Mouse (Mus musculus): Measurements from ENCODE around the gene B230118H07Rik.

Gene B230118H07Rik

DNA sequence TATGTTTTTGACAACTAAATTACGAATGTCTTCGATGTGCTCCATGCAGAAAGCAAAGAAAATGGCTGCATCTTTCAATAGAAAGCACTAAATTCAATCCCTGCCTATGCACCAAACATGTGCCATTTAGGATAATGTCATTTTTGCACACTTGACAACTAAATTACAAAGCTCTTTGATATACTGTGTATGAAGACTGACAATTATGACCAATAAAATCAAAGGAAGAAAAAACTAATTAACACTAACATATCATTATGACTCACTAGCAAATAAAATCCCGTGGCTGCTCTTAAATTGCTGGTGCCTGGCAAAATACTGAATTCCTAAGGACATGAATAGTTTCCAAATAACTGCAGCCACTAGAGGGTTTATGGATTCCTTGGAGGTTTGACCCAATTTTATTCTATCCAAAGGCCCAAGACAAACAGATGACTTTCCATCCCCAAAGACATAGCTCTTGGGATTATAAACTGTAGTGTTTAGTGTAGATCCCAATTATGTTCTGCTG is 9.4 kb downstream of the B230118H07Rik start:
- CTCF ChIA-PET: no interaction called here

DNA sequence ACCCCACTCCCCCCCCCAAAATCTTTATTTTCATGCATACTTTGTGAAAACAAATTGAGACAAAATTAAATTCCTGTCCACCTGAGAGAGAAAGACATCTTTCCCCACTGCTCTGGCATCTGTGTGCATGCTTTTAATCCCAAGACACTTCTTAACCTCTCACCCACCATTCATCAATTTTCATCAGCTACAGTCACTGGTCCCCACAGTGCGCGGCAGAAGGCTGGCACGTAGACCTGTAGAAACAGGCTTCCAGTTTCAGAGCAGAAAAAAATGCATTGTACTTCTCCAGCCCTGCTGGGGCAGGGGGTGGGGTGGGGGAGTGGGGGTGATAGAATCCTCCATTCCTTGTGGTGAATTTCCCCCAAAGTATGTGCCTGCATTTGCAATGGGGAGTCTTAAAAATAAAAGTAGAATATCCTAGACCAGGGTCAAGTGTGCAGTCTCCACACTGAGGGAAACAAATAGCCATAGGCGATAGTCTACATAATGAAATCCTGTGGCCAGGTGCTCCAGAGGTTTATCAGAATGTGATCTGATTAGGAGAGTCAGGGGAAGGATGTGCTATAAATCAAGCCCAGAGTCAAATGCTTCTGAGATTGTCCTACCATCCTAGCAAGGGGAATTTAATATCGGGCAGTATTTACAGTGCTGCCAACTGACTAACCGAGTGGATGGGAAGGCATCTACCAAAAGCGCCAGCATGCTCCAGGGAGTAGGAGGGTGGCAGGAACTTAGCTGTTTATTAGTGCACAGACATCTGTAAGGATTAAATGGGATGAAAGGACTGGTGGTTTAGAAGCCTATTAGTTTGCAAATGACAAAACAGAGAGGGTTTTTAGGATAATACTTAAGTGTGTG is 10.1 kb downstream of the B230118H07Rik start:
- CTCF ChIA-PET: no interaction called here

DNA sequence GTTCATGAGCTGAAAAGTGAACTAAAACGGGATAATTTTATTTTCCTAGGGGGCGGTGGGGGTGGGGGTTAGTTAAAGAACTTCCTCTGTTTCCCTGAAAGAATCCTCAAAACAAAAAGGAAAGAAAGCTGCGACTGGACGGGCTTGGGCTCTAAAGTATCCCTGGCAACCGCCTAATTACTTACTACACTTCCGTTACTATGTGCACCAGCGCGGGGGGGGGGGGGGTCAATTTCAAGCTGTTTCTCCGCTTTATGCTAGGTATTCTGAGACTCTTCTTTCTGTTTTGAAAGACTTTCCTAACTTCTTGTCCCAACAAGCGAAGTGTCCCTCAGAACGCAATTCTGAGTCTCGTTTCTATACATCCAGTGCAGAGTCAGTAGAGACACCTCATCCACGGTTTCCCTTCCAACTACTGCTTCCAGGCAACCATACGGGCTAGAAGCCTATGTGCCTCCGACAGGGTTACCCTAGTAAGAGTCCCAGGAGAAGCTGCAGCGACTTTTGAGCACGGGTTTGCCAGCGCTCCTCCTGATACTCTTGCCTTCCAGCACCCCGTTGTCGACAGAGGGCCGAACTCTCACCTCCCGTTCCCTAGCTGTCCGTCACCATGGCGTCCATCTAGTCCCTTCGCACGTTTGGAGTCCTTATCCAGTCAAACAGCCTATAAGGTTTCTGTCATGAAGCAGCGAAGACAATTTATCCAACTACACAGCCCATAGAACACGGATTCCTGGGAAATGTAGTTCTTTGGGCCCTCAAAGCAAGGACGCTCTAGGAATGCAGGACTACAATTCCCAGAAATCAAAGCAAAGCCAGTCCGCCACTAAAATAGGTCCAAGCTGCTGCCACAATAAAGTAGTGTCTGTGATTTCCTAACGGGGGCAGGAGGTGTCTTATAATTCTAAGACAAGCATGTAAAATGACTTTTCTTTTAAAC is 20.8 kb downstream of the B230118H07Rik start:
- CTCF ChIA-PET: interaction anchor here (0.5 kb wide), 1 partner anchor 156 kb away, joined by 3 read pairs; no protein-coding TSS in a partner anchor

DNA sequence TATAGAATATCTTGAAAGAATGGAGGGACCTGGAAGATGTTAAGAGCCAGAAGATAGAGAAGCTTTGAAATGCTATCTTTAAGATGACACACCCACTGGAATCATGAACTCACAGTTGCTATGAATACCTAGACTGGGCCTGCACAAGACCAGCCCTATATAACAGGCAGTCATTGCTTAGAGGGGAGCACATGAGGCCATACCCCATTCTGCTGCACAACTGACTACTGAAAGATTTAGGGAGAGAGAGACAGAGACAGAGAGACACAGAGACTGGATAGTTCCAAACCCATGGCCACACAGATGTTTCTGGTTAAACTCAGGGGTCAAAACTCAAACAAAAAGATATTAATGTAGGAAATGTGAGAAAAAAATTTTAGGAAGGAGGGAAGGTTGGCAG is 22.1 kb downstream of the B230118H07Rik start:
- CTCF ChIA-PET: no interaction called here

DNA sequence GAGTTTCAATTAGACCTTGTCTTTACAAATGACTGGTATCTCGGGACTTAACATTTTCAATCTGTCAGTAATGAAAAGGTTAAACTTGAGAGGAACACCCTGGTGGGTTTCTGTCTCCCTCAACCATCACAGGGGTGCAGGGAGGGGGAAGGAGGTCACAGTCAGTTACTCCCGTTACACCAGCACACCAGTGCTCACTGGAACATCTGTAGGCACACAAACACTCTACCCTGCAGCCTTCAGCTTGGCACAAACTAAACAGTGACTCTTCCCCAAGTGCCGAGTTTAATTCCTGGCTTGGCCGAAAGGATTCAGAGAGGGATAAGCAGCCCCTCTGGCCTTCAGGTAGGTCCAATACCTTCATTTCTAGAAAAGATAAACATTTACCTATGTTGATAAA is 24.8 kb downstream of the B230118H07Rik start, which contains the start of gene Rag2:
Gene Rag2, plus strand, starts transcription at position 193 of the 400 bp plus-strand sequence.
- CTCF ChIA-PET: no interaction called here

DNA sequence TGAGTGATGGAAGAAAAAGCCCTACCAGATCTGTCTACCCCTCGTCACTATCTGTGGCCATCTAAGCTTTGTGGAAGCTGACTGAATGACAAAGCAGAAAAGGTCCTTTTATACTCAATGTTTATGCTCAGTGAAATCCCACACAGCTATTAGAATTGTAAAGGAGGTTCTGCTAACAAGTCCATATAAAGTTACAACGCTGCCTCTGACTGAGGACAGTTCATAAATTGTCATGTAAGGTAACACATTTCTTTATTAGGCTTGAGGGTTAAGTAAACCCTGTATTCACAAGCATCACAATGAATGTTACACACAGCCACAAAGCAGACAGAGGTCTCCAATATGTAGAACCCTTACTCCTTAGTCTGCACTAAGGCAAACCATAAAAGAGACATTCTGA is 25.3 kb downstream of the B230118H07Rik start:
- CTCF ChIA-PET: no interaction called here

DNA sequence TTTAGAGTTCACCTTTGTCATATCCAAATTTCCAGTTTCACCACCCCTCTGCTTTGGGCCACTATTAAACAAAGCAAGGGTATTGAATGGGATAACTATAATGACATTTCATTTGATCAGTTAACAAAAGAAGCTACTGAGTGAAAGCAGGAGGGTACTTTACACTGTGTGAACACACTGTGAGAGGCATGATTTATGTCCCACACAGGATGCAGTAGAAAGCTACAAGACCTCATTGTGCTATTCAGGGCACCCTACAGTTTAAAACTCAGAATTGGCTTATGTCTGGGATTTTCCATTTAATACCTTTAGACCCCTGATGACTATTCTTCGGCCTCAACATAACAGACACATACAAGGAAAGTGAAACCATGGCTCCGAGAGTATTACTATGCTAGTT is 26.3 kb downstream of the B230118H07Rik start:
- CTCF ChIA-PET: no interaction called here

DNA sequence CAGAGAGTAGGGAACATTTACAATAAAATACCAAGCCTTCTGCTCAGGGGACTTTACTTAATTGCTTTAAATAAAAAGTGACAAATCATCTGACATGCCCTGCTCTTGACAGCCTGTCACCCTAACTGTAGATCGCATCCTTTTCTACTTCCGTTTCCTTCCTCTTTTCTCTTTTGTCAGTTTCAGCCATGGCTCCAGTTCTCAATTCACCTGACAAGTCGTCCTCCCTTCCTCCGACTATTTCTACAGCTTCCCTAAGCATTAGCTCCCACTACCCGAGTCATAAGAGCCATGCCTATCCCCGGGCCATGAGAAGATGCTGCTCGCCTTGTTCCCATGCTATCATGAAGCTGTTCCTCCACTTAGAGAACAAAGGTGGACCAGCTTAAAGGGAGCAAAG is 27.7 kb downstream of the B230118H07Rik start:
- CTCF ChIA-PET: interaction anchor here (1.1 kb wide), 1 partner anchor 31 kb away, joined by 3 read pairs; no protein-coding TSS in a partner anchor

DNA sequence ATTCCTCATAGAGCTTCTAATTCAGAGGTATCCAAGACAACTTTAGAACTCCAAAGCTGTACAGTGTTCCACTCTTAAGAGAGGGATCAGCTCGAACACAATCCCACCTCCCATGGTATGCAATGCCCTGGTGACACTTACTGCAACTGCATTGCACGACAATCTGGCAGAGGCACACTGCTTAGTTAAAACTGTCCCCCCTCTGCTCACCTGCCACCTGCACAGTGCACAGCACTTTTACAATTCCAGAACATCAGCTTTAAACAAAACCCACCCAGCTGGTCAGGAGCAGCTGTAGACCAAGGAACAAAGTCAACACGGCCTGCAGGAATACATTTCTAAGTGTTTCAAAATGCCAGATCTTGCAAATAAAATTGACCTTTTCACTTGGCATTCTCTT is 28.4 kb downstream of the B230118H07Rik start:
- CTCF ChIA-PET: no interaction called here

DNA sequence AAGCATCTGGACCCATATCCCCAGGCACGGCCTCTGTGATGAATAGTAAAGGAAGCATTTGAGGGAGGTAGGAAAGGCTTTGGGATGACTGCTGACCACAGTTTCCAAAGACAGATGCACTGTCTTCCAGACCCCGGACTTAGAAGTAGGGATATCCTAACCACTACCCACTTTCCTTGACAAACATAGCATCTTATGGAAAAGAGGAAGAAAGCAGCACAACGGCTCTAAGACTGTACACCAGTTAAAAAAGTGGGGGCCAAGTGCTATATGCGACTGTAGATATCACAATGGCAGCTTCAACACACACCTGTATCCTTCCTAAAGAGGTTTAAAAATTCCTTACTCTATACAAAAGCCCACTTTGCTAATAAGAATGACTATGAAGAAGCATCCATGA is 31.0 kb downstream of the B230118H07Rik start:
- CTCF ChIA-PET: no interaction called here

DNA sequence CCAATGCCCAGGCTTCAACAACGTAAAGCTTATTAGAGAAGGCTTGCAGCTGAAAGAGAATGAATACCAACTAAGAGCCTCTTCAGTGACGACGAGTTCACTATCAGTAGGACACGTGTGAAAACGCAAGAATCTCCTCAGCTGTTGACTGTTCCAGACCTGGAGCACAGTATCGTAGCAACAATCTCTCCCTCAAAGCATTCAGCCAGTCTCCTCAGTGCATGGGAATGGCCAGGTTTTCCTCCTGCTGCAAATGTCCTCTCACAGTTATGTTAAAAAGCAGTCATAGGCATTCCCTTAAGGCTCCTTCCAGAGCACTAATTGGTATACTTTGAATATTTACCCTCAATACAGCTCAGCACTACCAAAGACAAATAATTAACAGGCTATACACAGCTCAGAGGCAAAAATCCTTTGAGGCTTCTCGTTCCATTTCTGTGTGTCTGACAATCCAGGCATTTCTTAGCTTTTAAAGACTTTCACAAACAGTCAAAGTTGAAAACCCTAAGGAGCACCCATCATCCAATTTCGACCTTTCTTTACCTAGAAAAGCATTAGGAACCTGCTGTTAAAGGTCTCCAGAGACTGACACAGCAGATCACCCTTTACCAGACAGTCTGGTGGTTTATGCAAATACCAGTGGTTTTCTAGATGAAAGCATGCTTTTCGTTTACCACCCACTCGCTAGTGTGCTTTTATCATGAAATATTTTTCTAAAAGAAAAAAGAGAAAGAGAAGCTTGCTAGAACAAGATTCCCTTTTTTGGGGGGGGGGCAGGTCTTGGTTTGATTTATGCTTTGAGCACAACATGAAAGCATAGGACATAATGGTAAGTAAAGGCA is 33.6 kb downstream of the B230118H07Rik start:
- CTCF ChIA-PET: no interaction called here

DNA sequence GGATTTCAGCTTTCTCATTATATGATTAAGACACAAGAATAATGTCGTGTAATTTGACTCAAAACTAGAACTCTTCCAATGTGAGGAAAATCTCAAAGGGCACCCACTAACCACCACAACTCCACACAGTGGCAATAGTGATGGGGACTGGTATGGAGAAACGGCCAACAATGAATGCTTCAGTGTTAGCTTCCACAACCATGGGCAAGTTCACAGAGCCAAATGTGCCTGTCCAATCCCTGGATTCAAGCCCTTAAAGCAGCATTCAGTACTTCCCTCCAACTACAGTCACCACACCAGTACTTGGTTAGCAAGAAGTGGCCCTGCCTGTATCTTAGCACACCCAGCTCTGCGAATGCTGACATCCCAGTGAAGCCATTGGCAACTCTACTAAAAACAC is 38.5 kb downstream of the B230118H07Rik start:
- CTCF ChIA-PET: no interaction called here

DNA sequence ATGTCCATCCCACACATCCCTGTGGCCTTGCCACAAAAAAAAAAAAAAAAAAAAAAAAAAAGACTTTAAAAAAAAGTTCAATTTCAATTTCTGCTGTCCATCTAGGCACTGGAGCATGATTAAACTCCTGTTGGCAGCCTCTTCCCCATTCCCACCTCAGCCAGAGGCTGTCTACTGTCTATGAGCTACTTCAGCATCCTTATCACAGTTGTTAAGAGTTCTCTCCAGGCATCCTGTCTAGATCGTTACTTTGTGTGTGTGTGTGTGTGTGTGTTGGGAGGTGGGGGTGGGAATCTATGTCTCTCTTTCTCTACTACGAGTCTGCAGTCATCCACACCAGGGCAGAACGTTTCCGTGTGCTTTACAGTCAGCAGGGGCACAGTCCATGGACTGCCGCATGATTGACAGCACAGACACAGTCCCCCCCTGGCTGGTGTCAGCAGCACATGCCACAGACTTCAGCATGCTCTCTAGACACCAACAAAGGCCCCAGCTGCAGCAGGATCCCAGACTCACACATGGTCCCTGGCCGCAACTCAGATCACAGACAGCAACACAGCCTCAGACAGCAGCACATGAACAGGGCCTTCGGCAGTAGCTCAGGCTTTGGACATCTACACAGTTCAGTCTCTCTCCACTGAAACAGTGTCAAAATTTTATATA is 41.0 kb downstream of the B230118H07Rik start:
- CTCF ChIA-PET: interaction anchor here (0.7 kb wide), 2 partner anchors 470 to 1456 kb away, joined by 21 to 27 read pairs; no protein-coding TSS in a partner anchor

DNA sequence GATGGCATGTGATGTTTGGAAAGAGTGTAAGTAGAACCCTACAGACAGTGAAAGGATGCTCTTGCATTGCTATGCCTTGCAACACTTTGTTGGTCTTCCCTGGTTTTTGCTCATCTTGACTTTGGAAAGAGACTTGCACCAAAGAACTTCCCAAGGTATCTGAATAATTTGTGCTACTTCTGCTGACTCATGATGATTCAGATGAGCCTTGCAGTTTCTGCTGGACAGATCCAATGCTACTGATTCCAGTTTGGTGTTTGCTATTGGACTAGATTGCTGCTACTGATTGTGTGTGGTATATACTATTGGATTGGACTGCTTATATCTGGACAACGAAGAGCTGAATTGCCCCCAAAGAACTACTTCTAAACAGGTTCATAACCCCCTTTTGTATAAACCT is 46.2 kb downstream of the B230118H07Rik start:
- CTCF ChIA-PET: no interaction called here

DNA sequence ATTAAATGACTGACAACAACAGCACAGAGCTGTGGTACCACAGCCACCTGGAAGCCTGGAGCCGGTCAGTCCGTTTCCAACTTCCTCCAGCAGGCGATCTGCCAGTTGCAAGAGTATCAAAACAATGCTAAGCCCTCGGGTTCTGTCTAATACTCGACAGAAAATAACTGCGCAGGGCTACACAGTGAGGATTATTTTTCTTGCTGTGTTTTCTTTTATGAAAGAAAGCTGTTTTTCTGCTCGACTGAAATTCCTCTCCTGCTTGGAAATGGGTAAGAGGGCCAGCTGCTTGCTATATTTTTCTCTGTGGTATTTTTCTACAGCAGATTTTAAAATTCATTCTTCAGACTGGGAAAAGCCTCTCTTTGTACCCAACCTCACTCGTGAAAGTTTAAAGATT is 48.6 kb downstream of the B230118H07Rik start:
- CTCF ChIA-PET: interaction anchor here (0.8 kb wide), 1 partner anchor 52 kb away, joined by 3 read pairs; no protein-coding TSS in a partner anchor

DNA sequence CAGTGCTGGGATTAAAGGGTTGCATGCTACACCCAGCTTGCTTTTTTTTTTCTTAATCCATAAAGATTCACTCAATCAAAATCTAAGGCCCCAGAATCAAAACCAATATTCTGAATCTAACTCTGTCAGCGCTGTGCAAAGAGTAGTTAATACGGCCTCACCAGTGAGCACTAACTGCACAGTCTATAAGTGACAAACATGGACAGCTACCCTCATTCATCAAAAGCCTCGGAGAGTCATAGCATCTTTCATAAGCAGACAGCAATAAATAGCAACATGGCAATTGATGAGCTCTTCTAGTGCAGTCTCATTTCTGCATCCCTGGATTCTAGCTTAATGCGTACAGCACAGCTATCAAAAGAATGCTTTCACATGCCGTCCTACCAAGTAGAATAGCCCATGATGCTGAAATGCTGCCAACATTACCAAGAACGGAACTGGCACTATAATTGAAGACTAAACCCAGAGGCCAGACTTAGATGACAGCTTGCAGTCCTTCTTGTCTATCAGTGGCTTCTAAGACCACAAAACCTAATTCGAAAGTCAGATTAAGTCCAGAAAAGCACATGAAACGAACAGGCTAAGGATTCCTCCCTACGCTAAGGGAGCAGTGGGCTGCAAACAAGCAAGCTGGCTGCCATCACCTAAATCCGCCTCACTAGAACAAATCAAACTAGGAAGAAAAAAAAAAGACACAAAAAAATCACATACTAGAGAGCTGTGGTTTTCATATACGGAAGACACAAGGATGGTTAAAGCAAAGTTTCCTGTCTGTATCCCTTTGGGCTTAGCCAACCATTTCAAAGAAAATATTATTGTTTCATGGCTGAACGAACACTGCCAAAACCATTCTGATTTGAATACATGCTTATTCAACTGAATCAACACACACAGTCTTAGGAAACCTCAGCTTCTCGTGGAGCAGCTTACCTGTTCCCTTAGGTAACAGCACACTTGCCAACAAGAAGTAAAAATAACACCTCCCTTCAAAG is 50.8 kb downstream of the B230118H07Rik start:
- CTCF ChIA-PET: interaction anchor here (0.6 kb wide), 1 partner anchor 35 kb away, joined by 3 read pairs; no protein-coding TSS in a partner anchor

DNA sequence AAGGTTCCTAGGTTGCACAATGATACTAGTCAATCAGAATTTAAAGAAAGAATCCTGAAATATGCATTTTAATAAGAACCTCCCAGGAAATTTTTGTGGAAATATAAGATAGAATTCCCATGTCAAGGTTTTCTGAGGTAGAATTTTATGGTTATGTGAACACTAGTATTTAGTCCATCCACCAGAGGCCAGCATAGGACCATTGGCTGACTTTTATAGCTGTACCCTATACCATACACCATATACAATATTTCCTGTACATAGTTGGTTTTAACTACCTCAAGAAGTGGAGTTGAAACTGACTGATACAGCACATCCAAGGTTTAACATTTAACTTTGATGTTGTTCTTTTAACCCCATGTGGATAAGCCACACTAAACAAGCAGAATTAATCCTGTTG is 52.1 kb downstream of the B230118H07Rik start:
- CTCF ChIA-PET: no interaction called here

DNA sequence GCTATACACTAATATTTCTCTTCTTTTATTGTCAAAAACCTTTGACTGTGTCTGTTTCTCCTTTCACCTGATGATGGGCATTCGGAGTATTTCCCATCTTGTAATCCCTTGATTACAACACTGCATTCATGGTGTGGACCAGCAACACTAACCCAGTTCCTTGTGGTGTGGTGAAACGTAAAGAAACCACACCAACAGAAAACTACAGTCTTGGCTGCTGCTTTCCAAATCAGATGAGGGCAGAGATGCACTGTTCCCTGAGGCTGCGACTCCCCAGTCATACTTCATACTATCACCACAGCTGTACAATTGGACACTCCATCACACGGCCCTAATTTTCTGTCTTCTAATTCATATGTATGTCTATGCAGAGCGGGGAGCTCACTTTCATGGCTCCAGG is 54.7 kb downstream of the B230118H07Rik start:
- CTCF ChIA-PET: no interaction called here

DNA sequence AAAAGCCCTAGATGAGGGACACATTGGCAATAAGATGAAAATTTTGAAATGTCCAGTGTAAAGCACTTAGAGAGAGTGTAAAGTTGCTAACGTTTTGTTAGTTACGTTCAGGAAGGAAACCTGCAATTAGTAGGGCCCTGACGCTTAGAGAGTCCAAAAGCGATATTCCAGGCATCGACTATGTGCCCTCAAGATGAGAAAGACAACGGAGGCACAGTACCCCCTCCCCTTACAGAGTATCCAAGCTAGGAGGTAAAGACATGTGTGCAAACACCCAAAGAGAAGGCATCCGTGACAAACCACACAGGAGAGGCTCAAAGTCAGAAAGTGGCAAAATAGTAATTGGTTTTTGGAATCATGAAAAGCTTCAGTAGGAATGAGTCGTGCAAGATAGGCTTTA is 56.4 kb downstream of the B230118H07Rik start:
- CTCF ChIA-PET: no interaction called here

Data from spleen, embryonic (tissue).